Mouse (Mus musculus): ENCODE measurements around the gene Moap1. TPM values are rescaled to one million over a fixed set of nuclear protein-coding genes. Genes with fewer than 3 reads are reported as not detected.

The Moap1 gene
- total and polyA plus RNA-seq, 3 experiments = 8.2 to 8.4 TPM; not detected in 1

- H3K9me3 ChIP-seq (replicated peaks; ENCODE audit: insufficient read depth, low read length) = no peaks in the 10 kb centered on the region
- no peaks in the 10 kb centered on the region for H3K79me2 ChIP-seq (ENCODE audit: control insufficient read depth, insufficient read depth, low read length, poor library complexity)
- no peak for TF ChIP-seq MAFK (IDR thresholded peaks at IDR 0.05; ENCODE audit: borderline replicate concordance, low read depth, low read length)
- TF ChIP-seq TCF12 (IDR thresholded peaks at IDR 0.05; ENCODE audit: low read depth, low read length) = no peak
- no peak for TF ChIP-seq NRF1 (IDR thresholded peaks at IDR 0.05; ENCODE audit: insufficient read depth, low read depth, low read length, poor library complexity, severe bottlenecking)
- TF ChIP-seq ZMIZ1 (IDR thresholded peaks at IDR 0.05; ENCODE audit: low read depth, low read length) = no peak
- TF ChIP-seq MAX (IDR thresholded peaks at IDR 0.05; ENCODE audit: low read length) = no peak
- no peak for TF ChIP-seq ZNF384 (IDR thresholded peaks at IDR 0.05; ENCODE audit: low read depth, low read length)
- no peak for TF ChIP-seq ZC3H11A (IDR thresholded peaks at IDR 0.05; ENCODE audit: low read depth, low read length)
- no peak for TF ChIP-seq SMC3 (IDR thresholded peaks at IDR 0.05; ENCODE audit: low read depth, low read length)
- TF ChIP-seq POLR2AphosphoS2 (IDR thresholded peaks at IDR 0.05; ENCODE audit: low read length) = no peak
- TF ChIP-seq UBTF (IDR thresholded peaks at IDR 0.05; ENCODE audit: borderline replicate concordance, insufficient read depth, low read depth, low read length) = no peak
- no peak for TF ChIP-seq POLR2AphosphoS5 (IDR thresholded peaks at IDR 0.05; ENCODE audit: borderline replicate concordance, low read depth, low read length)
- no peak for TF ChIP-seq RAD21 (IDR thresholded peaks at IDR 0.05; ENCODE audit: low read depth, low read length)
- TF ChIP-seq NELFE (IDR thresholded peaks at IDR 0.05; ENCODE audit: low read depth, low read length) = no peak
- TF ChIP-seq MEF2A (IDR thresholded peaks at IDR 0.05; ENCODE audit: extremely low read depth, insufficient replicate concordance, low read depth, low read length, poor library complexity, severe bottlenecking) = no peak
- no peak for TF ChIP-seq ZKSCAN1 (IDR thresholded peaks at IDR 0.05; ENCODE audit: low read depth, low read length)
- no peaks in the 10 kb centered on the region for H3K27me3 ChIP-seq (ENCODE audit: control insufficient read depth in 1 of 2, insufficient read depth in 2 of 2, low read length in 2 of 2)
- H3K4me1 ChIP-seq (ENCODE audit: control insufficient read depth in 1 of 2, insufficient read depth in 2 of 2, low read length in 2 of 2) = no peaks in the 10 kb centered on the region; a peak in 1 of 4 replicates
- no peak overlapping the region for H3K27ac ChIP-seq (ENCODE audit: control insufficient read depth, low read depth, low read length)
- H3K4me3 ChIP-seq (ENCODE audit: control insufficient read depth in 1 of 2, insufficient read depth in 1 of 2, low read depth in 2 of 2, low read length in 2 of 2) = no peak overlapping the region
- H3K9ac ChIP-seq (ENCODE audit: control insufficient read depth, low read depth, low read length, poor library complexity, severe bottlenecking) = no peak overlapping the region
- H3K36me3 ChIP-seq (ENCODE audit: control insufficient read depth in 1 of 2, insufficient read depth in 2 of 2, low read length in 2 of 2) = no peaks in the 10 kb centered on the region; a peak in 1 of 4 replicates
- no peak for DNase-seq (ENCODE audit: low read depth, low spot score)
These were observed 30.2 kb downstream of the Moap1 start for GRCm38 (mm10) chr12:102713153-102713865.

GRCm38 (mm10) chr12:102710851-102711375 lies 32.5 kb downstream of the Moap1 start:
- no peak overlapping the region for H3K4me3 ChIP-seq (ENCODE audit: control insufficient read depth in 1 of 2, insufficient read depth in 1 of 2, low read depth in 2 of 2, low read length in 2 of 2)
- H3K27me3 ChIP-seq (ENCODE audit: control insufficient read depth in 1 of 2, insufficient read depth in 2 of 2, low read length in 2 of 2) = no peaks in the 10 kb centered on the region
- no peak overlapping the region for H3K9ac ChIP-seq (ENCODE audit: control insufficient read depth, low read depth, low read length, poor library complexity, severe bottlenecking)
- no peak overlapping the region for H3K27ac ChIP-seq (ENCODE audit: control insufficient read depth, low read depth, low read length)
- no peaks in the 10 kb centered on the region for H3K9me3 ChIP-seq (replicated peaks; ENCODE audit: insufficient read depth, low read length)
- no peak for DNase-seq (ENCODE audit: low read depth, low spot score)
- peaks cover 0 to 5% of the 10 kb centered on the region in 2 experiments; a peak in 2 of 4 replicates for H3K36me3 ChIP-seq (ENCODE audit: control insufficient read depth in 1 of 2, insufficient read depth in 2 of 2, low read length in 2 of 2)
- TF ChIP-seq SMC3 (IDR thresholded peaks at IDR 0.05; ENCODE audit: low read depth, low read length) (no peak), TBP (IDR thresholded peaks at IDR 0.05; ENCODE audit: low read depth, low read length) (0 out of 2 replicates have a peak, but pooled peaks have one; percentile 11)
- H3K79me2 ChIP-seq (ENCODE audit: control insufficient read depth, insufficient read depth, low read length, poor library complexity) = no peaks in the 10 kb centered on the region
- peaks cover 7 to 11% of the 10 kb centered on the region in 2 experiments for H3K4me1 ChIP-seq (ENCODE audit: control insufficient read depth in 1 of 2, insufficient read depth in 2 of 2, low read length in 2 of 2)
